Mouse (Mus musculus): ENCODE measurements at regions not wholly inside any gene's neighbourhood (a gene's known extent, or its start where the extent isn't known, plus 50 kb on each side); places are given as distances from the start of the nearest gene placed in this dataset.
A peak's percentile ranks its signal among the peaks of the same experiment; 100 is the strongest.

GRCm38 (mm10) chr14:29784506-29784905 is 62.8 kb upstream of the Cacna2d3 start:
- H3K36me3 ChIP-seq (ENCODE audit: control insufficient read depth, insufficient read depth) = no peaks in the 10 kb centered on the region
- 61% methylated on average over 2 of the region's 2 CpGs for WGBS
- no peak overlapping the region for H3K9ac ChIP-seq (ENCODE audit: low read length)
- H3K4me2 ChIP-seq (ENCODE audit: low read depth, low read length) = no peak overlapping the region
- no peaks in the 10 kb centered on the region for H3K9me3 ChIP-seq (replicated peaks; ENCODE audit: control insufficient read depth, low read length)
- no peak overlapping the region for H3K27ac ChIP-seq (ENCODE audit: low read length)
- no peaks in the 10 kb centered on the region for H3K27me3 ChIP-seq (ENCODE audit: control insufficient read depth, insufficient read depth, low read length)
- no peak overlapping the region for H3K4me3 ChIP-seq (ENCODE audit: low read length)
- H3K4me1 ChIP-seq (ENCODE audit: control insufficient read depth, insufficient read depth, low read length) = no peaks in the 10 kb centered on the region
- ATAC-seq (replicated peaks; ENCODE audit: extremely low read depth, insufficient read depth, low FRiP score) = no peak

- H3K4me1 ChIP-seq (ENCODE audit: control insufficient read depth, insufficient read depth, low read length) = no peaks in the 10 kb centered on the region
- ATAC-seq (replicated peaks; ENCODE audit: extremely low read depth, insufficient read depth, low FRiP score) = no peak
- H3K27ac ChIP-seq (ENCODE audit: low read length) = no peak overlapping the region
- no peak overlapping the region for H3K4me3 ChIP-seq (ENCODE audit: low read length)
- WGBS = 79% methylated on average over 3 of the region's 3 CpGs
- no peaks in the 10 kb centered on the region for H3K36me3 ChIP-seq (ENCODE audit: control insufficient read depth, insufficient read depth)
- H3K4me2 ChIP-seq (ENCODE audit: low read depth, low read length) = no peak overlapping the region
- no peaks in the 10 kb centered on the region for H3K27me3 ChIP-seq (ENCODE audit: control insufficient read depth, insufficient read depth, low read length)
- H3K9ac ChIP-seq (ENCODE audit: low read length) = no peak overlapping the region
- no peaks in the 10 kb centered on the region for H3K9me3 ChIP-seq (replicated peaks; ENCODE audit: control insufficient read depth, low read length)
These were observed 64.8 kb upstream of the Cacna2d3 start for GRCm38 (mm10) chr14:29786431-29786830.

GRCm38 (mm10) chr14:29787796-29788195 is 66.1 kb upstream of the Cacna2d3 start:
- H3K9me3 ChIP-seq (replicated peaks; ENCODE audit: control insufficient read depth, low read length) = no peaks in the 10 kb centered on the region
- no peak overlapping the region for H3K9ac ChIP-seq (ENCODE audit: low read length)
- H3K27ac ChIP-seq (ENCODE audit: low read length) = no peak overlapping the region
- H3K36me3 ChIP-seq (ENCODE audit: control insufficient read depth, insufficient read depth) = no peaks in the 10 kb centered on the region
- H3K4me1 ChIP-seq (ENCODE audit: control insufficient read depth, insufficient read depth, low read length) = no peaks in the 10 kb centered on the region
- no peak for ATAC-seq (replicated peaks; ENCODE audit: extremely low read depth, insufficient read depth, low FRiP score)
- no peak overlapping the region for H3K4me3 ChIP-seq (ENCODE audit: low read length)
- no peaks in the 10 kb centered on the region for H3K27me3 ChIP-seq (ENCODE audit: control insufficient read depth, insufficient read depth, low read length)
- no peak overlapping the region for H3K4me2 ChIP-seq (ENCODE audit: low read depth, low read length)
- WGBS = 92% methylated on average over 7 of the region's 7 CpGs

- no peaks in the 10 kb centered on the region for H3K27me3 ChIP-seq (ENCODE audit: control insufficient read depth, insufficient read depth, low read length)
- H3K4me3 ChIP-seq (ENCODE audit: low read length) = no peak overlapping the region
- H3K36me3 ChIP-seq (ENCODE audit: control insufficient read depth, insufficient read depth) = no peaks in the 10 kb centered on the region
- H3K27ac ChIP-seq (ENCODE audit: low read length) = no peak overlapping the region
- H3K4me1 ChIP-seq (ENCODE audit: control insufficient read depth, insufficient read depth, low read length) = no peaks in the 10 kb centered on the region
- H3K4me2 ChIP-seq (ENCODE audit: low read depth, low read length) = no peak overlapping the region
- H3K9me3 ChIP-seq (replicated peaks; ENCODE audit: control insufficient read depth, low read length) = no peaks in the 10 kb centered on the region
- no peak overlapping the region for H3K9ac ChIP-seq (ENCODE audit: low read length)
- WGBS = 86% methylated on average over 7 of the region's 7 CpGs
- ATAC-seq (replicated peaks; ENCODE audit: extremely low read depth, insufficient read depth, low FRiP score) = no peak
These were observed 66.7 kb upstream of the Cacna2d3 start for GRCm38 (mm10) chr14:29788351-29788750.

- Histone ChIP-seq H3K9ac (ENCODE audit: low read length) (no peak overlapping the region), H3K27ac (ENCODE audit: low read length) (no peak overlapping the region), H3K27me3 (ENCODE audit: control insufficient read depth, insufficient read depth, low read length) (no peaks in the 10 kb centered on the region), H3K9me3 (replicated peaks; ENCODE audit: control insufficient read depth, low read length) (no peaks in the 10 kb centered on the region), H3K36me3 (ENCODE audit: control insufficient read depth, insufficient read depth) (no peaks in the 10 kb centered on the region), H3K4me1 (ENCODE audit: control insufficient read depth, insufficient read depth, low read length) (no peaks in the 10 kb centered on the region), H3K4me2 (ENCODE audit: low read depth, low read length) (no peak overlapping the region), H3K4me3 (ENCODE audit: low read length) (no peak overlapping the region)
- 50% methylated on average over 2 of the region's 2 CpGs for WGBS
- ATAC-seq (replicated peaks; ENCODE audit: extremely low read depth, insufficient read depth, low FRiP score) = no peak
These were observed 73.7 kb upstream of the Cacna2d3 start for GRCm38 (mm10) chr14:29795325-29795724.

GRCm38 (mm10) chr14:29796396-29796795 is 74.7 kb upstream of the Cacna2d3 start:
- Histone ChIP-seq H3K9me3 (replicated peaks; ENCODE audit: control insufficient read depth, low read length) (no peaks in the 10 kb centered on the region), H3K27me3 (ENCODE audit: control insufficient read depth, insufficient read depth, low read length) (no peaks in the 10 kb centered on the region), H3K4me3 (ENCODE audit: low read length) (no peak overlapping the region), H3K4me1 (ENCODE audit: control insufficient read depth, insufficient read depth, low read length) (no peaks in the 10 kb centered on the region), H3K9ac (ENCODE audit: low read length) (no peak overlapping the region), H3K27ac (ENCODE audit: low read length) (no peak overlapping the region), H3K36me3 (ENCODE audit: control insufficient read depth, insufficient read depth) (no peaks in the 10 kb centered on the region), H3K4me2 (ENCODE audit: low read depth, low read length) (no peak overlapping the region)
- no peak for ATAC-seq (replicated peaks; ENCODE audit: extremely low read depth, insufficient read depth, low FRiP score)
- WGBS = 56% methylated on average over 7 of the region's 7 CpGs

GRCm38 (mm10) chr14:29799852-29800251 is 78.2 kb upstream of the Cacna2d3 start:
- H3K9me3 ChIP-seq (replicated peaks; ENCODE audit: control insufficient read depth, low read length) = no peaks in the 10 kb centered on the region
- no peak overlapping the region for H3K27ac ChIP-seq (ENCODE audit: low read length)
- WGBS = 68% methylated on average over 13 of the region's 13 CpGs
- H3K36me3 ChIP-seq (ENCODE audit: control insufficient read depth, insufficient read depth) = no peaks in the 10 kb centered on the region
- no peak overlapping the region for H3K9ac ChIP-seq (ENCODE audit: low read length)
- no peak overlapping the region for H3K4me2 ChIP-seq (ENCODE audit: low read depth, low read length)
- no peaks in the 10 kb centered on the region for H3K27me3 ChIP-seq (ENCODE audit: control insufficient read depth, insufficient read depth, low read length)
- no peak overlapping the region for H3K4me3 ChIP-seq (ENCODE audit: low read length)
- ATAC-seq (replicated peaks; ENCODE audit: extremely low read depth, insufficient read depth, low FRiP score) = no peak
- H3K4me1 ChIP-seq (ENCODE audit: control insufficient read depth, insufficient read depth, low read length) = no peaks in the 10 kb centered on the region

GRCm38 (mm10) chr14:29805234-29805633 is 83.6 kb upstream of the Cacna2d3 start:
- no peaks in the 10 kb centered on the region for H3K36me3 ChIP-seq (ENCODE audit: control insufficient read depth, insufficient read depth)
- H3K27me3 ChIP-seq (ENCODE audit: control insufficient read depth, insufficient read depth, low read length) = no peaks in the 10 kb centered on the region
- H3K4me1 ChIP-seq (ENCODE audit: control insufficient read depth, insufficient read depth, low read length) = no peaks in the 10 kb centered on the region
- no peak overlapping the region for H3K4me2 ChIP-seq (ENCODE audit: low read depth, low read length)
- WGBS = 86% methylated on average over 6 of the region's 6 CpGs
- H3K27ac ChIP-seq (ENCODE audit: low read length) = no peak overlapping the region
- no peaks in the 10 kb centered on the region for H3K9me3 ChIP-seq (replicated peaks; ENCODE audit: control insufficient read depth, low read length)
- H3K9ac ChIP-seq (ENCODE audit: low read length) = no peak overlapping the region
- ATAC-seq (replicated peaks; ENCODE audit: extremely low read depth, insufficient read depth, low FRiP score) = no peak
- H3K4me3 ChIP-seq (ENCODE audit: low read length) = no peak overlapping the region

- no peak for ATAC-seq (replicated peaks; ENCODE audit: extremely low read depth, insufficient read depth, low FRiP score)
- no peak overlapping the region for H3K4me3 ChIP-seq (ENCODE audit: low read length)
- H3K4me2 ChIP-seq (ENCODE audit: low read depth, low read length) = no peak overlapping the region
- 60% methylated on average over 9 of the region's 9 CpGs for WGBS
- no peaks in the 10 kb centered on the region for H3K27me3 ChIP-seq (ENCODE audit: control insufficient read depth, insufficient read depth, low read length)
- no peak overlapping the region for H3K9ac ChIP-seq (ENCODE audit: low read length)
- H3K27ac ChIP-seq (ENCODE audit: low read length) = no peak overlapping the region
- H3K9me3 ChIP-seq (replicated peaks; ENCODE audit: control insufficient read depth, low read length) = no peaks in the 10 kb centered on the region; the same call in 1 of the 2 replicates
- no peaks in the 10 kb centered on the region for H3K4me1 ChIP-seq (ENCODE audit: control insufficient read depth, insufficient read depth, low read length)
- no peaks in the 10 kb centered on the region for H3K36me3 ChIP-seq (ENCODE audit: control insufficient read depth, insufficient read depth)
These were observed 86.2 kb upstream of the Cacna2d3 start for GRCm38 (mm10) chr14:29807881-29808280.

- peak; percentile 45; the same call in 1 of the 2 replicates for ATAC-seq (replicated peaks; ENCODE audit: extremely low read depth, insufficient read depth, low FRiP score)
- no peaks in the 10 kb centered on the region for H3K27me3 ChIP-seq (ENCODE audit: control insufficient read depth, insufficient read depth, low read length)
These were observed 93.0 kb upstream of the Cacna2d3 start for GRCm38 (mm10) chr14:29814626-29815025.

More at GRCm38 (mm10) chr14:29814626-29815025, 93.0 kb upstream of the Cacna2d3 start:
- WGBS = 66% methylated on average over 4 of the region's 4 CpGs
- H3K4me1 ChIP-seq (ENCODE audit: control insufficient read depth, insufficient read depth, low read length) = no peaks in the 10 kb centered on the region
- H3K27ac ChIP-seq (ENCODE audit: low read length) = no peak overlapping the region
- no peak overlapping the region for H3K9ac ChIP-seq (ENCODE audit: low read length)
- H3K9me3 ChIP-seq (replicated peaks; ENCODE audit: control insufficient read depth, low read length) = no peaks in the 10 kb centered on the region; the same call in 1 of the 2 replicates
- no peaks in the 10 kb centered on the region for H3K36me3 ChIP-seq (ENCODE audit: control insufficient read depth, insufficient read depth)
- no peak overlapping the region for H3K4me3 ChIP-seq (ENCODE audit: low read length)
- H3K4me2 ChIP-seq (ENCODE audit: low read depth, low read length) = no peak overlapping the region
